Mouse (Mus musculus) MEL (cell line): Measurements from ENCODE around the gene Ccdc85c. TPM values are rescaled to one million over a fixed set of nuclear protein-coding genes. Genes with fewer than 3 reads are reported as not detected.

ENCODE experiments used
- DNase-seq: peaks from one replicate; pipeline ENCODE4 v3.0.0; 2011; ENCODE audit warnings: low read depth, low spot score
- H3K27ac ChIP-seq: 2 replicates; pipeline ENCODE4 v1.5.1; 2012; ENCODE audit warnings: low read depth, mild to moderate bottlenecking, control low read depth, low read length, moderate library complexity; ENCODE audit not compliant: control insufficient read depth
- H3K27me3 ChIP-seq, 2 experiments: fragments of 150-350 bp in 1 of 2; sonication (generic) in 1 of 2; 2 replicates each; pipeline ENCODE4 v1.6.1; 2012; ENCODE audit warnings: low read length in 2 of 2, mild to moderate bottlenecking in 2 of 2, improper control_type of control experiment in 1 of 2, moderate library complexity in 1 of 2; ENCODE audit not compliant: insufficient read depth in 2 of 2, control insufficient read depth in 1 of 2
- H3K36me3 ChIP-seq, 2 experiments: 2 replicates each; pipeline ENCODE4 v1.6.1; 2012 to 2014; ENCODE audit warnings: low read length in 2 of 2, improper control_type of control experiment in 1 of 2, inconsistent platforms in 1 of 2, mild to moderate bottlenecking in 1 of 2; ENCODE audit not compliant: insufficient read depth in 2 of 2, control insufficient read depth in 1 of 2
- H3K4me1 ChIP-seq, 2 experiments: fragments of 150-350 bp in 1 of 2; sonication (generic) in 1 of 2; 2 replicates each; pipeline ENCODE4 v1.6.1; 2012; ENCODE audit warnings: low read length in 2 of 2, improper control_type of control experiment in 1 of 2, mild to moderate bottlenecking in 1 of 2; ENCODE audit not compliant: insufficient read depth in 2 of 2, control insufficient read depth in 1 of 2
- H3K4me3 ChIP-seq, 2 experiments: fragments of 150-350 bp in 1 of 2; sonication (generic) in 1 of 2; 2 replicates each; pipeline ENCODE4 v1.5.1; 2012; ENCODE audit warnings: low read depth in 2 of 2, low read length in 2 of 2, mild to moderate bottlenecking in 2 of 2, moderate library complexity in 2 of 2, control low read depth in 1 of 2, improper control_type of control experiment in 1 of 2; ENCODE audit not compliant: control insufficient read depth in 1 of 2, insufficient read depth in 1 of 2
- H3K79me2 ChIP-seq: 2 replicates; pipeline ENCODE4 v1.6.1; 2012; ENCODE audit warnings: mild to moderate bottlenecking, low read length, moderate library complexity; ENCODE audit not compliant: control insufficient read depth, poor library complexity, insufficient read depth
- H3K9ac ChIP-seq: 2 replicates; pipeline ENCODE4 v1.6.1; 2012; ENCODE audit warnings: low read depth, mild to moderate bottlenecking, control low read depth, low read length, moderate library complexity; ENCODE audit not compliant: control insufficient read depth, poor library complexity, severe bottlenecking
- H3K9me3 ChIP-seq: fragments of 150-350 bp; sonication (generic); replicated peaks from 2 replicates; pipeline ENCODE4 v1.6.1; 2012; ENCODE audit warnings: mild to moderate bottlenecking, low read length, improper control_type of control experiment, moderate library complexity; ENCODE audit not compliant: insufficient read depth
- BHLHE40 ChIP-seq: IDR thresholded peaks from 2 replicates; pipeline ENCODE4 v1.6.1; 2012; ENCODE audit warnings: low read depth, mild to moderate bottlenecking, inconsistent platforms, low read length, improper control_type of control experiment, borderline replicate concordance
- ELF1 ChIP-seq: IDR thresholded peaks from 2 replicates; pipeline ENCODE4 v1.6.1; 2014; ENCODE audit warnings: low read depth, mild to moderate bottlenecking, inconsistent platforms, low read length, improper control_type of control experiment, moderate library complexity
- ETS1 ChIP-seq: IDR thresholded peaks from 2 replicates; pipeline ENCODE4 v1.6.1; 2012; ENCODE audit warnings: low read depth, mild to moderate bottlenecking, inconsistent platforms, low read length, improper control_type of control experiment, moderate library complexity
- GATA1 ChIP-seq: IDR thresholded peaks from 2 replicates; pipeline ENCODE4 v1.6.1; 2011; ENCODE audit warnings: low read depth, low read length, improper control_type of control experiment
- HCFC1 ChIP-seq: IDR thresholded peaks from 2 replicates; pipeline ENCODE4 v1.6.1; 2012; ENCODE audit warnings: low read depth, mild to moderate bottlenecking, inconsistent platforms, low read length, improper control_type of control experiment, moderate library complexity
- MAZ ChIP-seq: IDR thresholded peaks from 2 replicates; pipeline ENCODE4 v1.6.1; 2012; ENCODE audit warnings: low read depth, mild to moderate bottlenecking, inconsistent platforms, low read length, improper control_type of control experiment
- SIN3A ChIP-seq: IDR thresholded peaks from 2 replicates; pipeline ENCODE4 v1.6.1; 2012; ENCODE audit warnings: low read length, improper control_type of control experiment, inconsistent platforms
- USF1 ChIP-seq: IDR thresholded peaks from 2 replicates; pipeline ENCODE4 v1.6.1; 2014; ENCODE audit warnings: low read depth, mild to moderate bottlenecking, inconsistent platforms, low read length, improper control_type of control experiment, moderate library complexity
- ZKSCAN1 ChIP-seq: IDR thresholded peaks from 2 replicates; pipeline ENCODE4 v1.6.1; 2012; ENCODE audit warnings: low read depth, mild to moderate bottlenecking, inconsistent platforms, low read length, improper control_type of control experiment, moderate library complexity
- polyA plus RNA-seq, 2 experiments: library from polyadenylated mRNA; stranded (reverse) in 1 of 2; unstranded in 1 of 2; fragments of >175 nt in 1 of 2; fragments of >200 nt in 1 of 2; gene quantifications; 2 replicates each; pipeline versions ENCODE4 v1.2.1 to v1.2.4; 2012; ENCODE audit warnings: low replicate concordance in 2 of 2, low read depth in 1 of 2; ENCODE audit not compliant: insufficient read length in 2 of 2, insufficient read depth in 1 of 2, missing spikeins in 1 of 2
- total RNA-seq: library from RNA; depleted of rRNA; stranded (reverse); fragments of 300-350 nt; gene quantifications from 2 replicates; pipeline ENCODE4 v1.2.3, GENCODE M21; 2012

Gene Ccdc85c
- total and polyA plus RNA-seq, 3 experiments = 19.8 to 24.8 TPM; not detected in 1

DNA sequence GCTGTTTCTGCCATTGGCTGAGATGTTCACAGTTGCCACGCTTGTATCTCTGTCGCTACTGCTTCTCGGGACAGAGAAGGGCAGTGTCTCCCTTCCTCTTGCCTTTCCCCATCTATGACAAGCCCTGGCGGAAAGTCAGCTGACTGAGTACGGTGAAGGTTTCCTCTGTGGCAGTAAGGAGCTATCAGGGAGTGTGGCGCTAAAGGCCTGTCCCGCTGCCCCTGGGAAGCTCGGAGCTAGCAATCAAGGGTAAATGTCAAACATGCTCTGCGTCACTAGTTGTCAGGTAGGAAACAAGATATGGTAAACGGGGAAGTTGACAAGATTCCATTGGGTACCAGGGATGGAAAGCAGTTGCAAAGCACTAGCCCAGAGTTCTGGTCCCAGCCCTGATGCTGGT, 40.6 kb upstream of the Ccdc85c start:
- TF ChIP-seq ELF1 (no peak), MAZ (no peak), USF1 (no peak)
- Histone ChIP-seq H3K4me1 (no peaks in the 10 kb centered on the region), H3K27me3 (no peaks in the 10 kb centered on the region), H3K4me3 (no peak overlapping the region), H3K9ac (no peak overlapping the region), H3K79me2 (no peaks in the 10 kb centered on the region), H3K36me3 (no peaks in the 10 kb centered on the region), H3K9me3 (no peaks in the 10 kb centered on the region), H3K27ac (no peak overlapping the region)
- no peak for DNase-seq

DNA sequence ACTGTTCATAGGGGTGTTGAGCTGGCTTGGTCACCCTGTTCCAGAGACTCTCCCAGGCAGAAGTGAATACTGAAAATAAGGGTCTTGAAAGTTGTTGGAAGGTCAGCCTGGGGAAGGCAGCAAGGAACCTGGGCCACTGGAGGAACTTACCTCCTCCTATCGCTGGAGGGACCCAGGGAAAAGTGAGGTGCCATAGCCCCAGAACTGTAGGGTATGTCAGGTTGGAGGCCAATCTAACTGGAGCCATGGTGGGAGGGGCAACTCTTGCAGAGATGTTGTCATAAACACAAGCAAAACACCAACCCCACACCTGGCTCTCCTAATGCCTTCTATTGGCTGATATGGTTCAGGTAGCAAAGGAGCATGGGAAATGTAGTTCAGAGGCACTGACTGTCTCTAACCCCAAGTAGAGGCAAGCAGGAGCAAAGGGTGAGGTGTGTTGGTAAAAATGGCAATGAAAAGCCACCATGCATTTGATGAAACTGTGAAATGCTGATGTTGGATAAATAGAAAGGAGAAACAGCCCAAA, 38.1 kb upstream of the Ccdc85c start:
- Histone ChIP-seq H3K4me3 (no peak overlapping the region), H3K27me3 (no peaks in the 10 kb centered on the region), H3K4me1 (no peaks in the 10 kb centered on the region), H3K9me3 (no peaks in the 10 kb centered on the region), H3K9ac (no peak overlapping the region), H3K27ac (no peak overlapping the region), H3K36me3 (no peaks in the 10 kb centered on the region), H3K79me2 (no peaks in the 10 kb centered on the region)
- TF ChIP-seq SIN3A (no peak), ELF1 (no peak)
- DNase-seq = no peak

DNA sequence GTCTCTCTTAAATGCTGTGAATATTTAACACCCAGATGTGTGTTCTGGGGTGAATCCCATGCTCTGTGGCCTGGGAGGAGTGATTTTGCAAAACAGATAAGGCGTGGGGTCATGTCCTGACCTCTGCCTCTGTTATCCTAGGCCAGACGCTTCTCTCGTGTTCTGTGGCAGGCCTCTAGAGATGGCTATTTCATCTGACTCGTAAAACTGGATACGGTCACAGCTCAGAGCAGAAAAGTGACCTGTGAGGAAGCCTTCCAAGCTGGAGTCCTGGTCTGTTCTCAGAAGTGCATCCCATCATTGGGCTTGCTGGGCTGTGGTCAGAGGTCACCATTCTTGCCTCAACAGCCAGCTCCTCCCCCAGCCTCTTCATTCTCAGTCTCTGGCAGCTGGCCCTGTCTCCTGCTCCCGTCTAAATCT, 37.2 kb upstream of the Ccdc85c start:
- H3K27me3 ChIP-seq = no peaks in the 10 kb centered on the region
- H3K4me1 ChIP-seq = no peaks in the 10 kb centered on the region
- H3K27ac ChIP-seq = no peak overlapping the region
- no peak for TF ChIP-seq GATA1
- no peak for TF ChIP-seq ZKSCAN1
- TF ChIP-seq ETS1 = no peak
- H3K79me2 ChIP-seq = no peaks in the 10 kb centered on the region
- no peaks in the 10 kb centered on the region for H3K9me3 ChIP-seq
- no peaks in the 10 kb centered on the region for H3K36me3 ChIP-seq
- no peak overlapping the region for H3K4me3 ChIP-seq
- DNase-seq = no peak
- H3K9ac ChIP-seq = no peak overlapping the region

DNA sequence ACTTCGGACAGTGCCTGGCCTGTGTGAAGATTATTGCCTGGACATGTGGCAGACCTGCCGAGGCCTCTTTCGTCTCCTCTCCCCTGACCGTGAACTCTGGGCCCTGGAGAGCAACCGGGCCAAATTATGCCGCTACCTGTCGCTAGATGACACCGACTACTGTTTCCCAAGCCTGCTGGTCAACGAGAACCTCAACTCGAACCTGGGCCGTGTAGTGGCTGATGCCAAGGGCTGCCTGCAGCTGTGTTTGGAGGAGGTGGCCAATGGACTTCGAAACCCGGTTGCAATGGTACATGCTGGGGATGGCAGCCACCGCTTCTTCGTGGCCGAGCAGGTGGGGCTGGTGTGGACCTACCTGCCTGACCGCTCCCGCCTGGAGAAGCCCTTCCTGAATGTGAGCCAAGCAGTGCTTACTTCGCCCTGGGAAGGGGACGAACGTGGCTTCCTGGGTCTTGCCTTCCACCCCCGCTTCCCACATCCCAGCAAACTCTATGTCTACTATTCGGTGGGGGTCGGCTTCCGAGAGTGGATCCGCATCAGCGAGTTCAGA, 36.6 kb upstream of the Ccdc85c start:
- Histone ChIP-seq H3K9me3 (no peaks in the 10 kb centered on the region), H3K9ac (no peak overlapping the region), H3K36me3 (no peaks in the 10 kb centered on the region), H3K27ac (no peak overlapping the region), H3K79me2 (no peaks in the 10 kb centered on the region), H3K27me3 (no peaks in the 10 kb centered on the region), H3K4me1 (no peaks in the 10 kb centered on the region), H3K4me3 (no peak overlapping the region)
- DNase-seq = no peak
- TF ChIP-seq BHLHE40 = no peak
- TF ChIP-seq HCFC1 = no peak
